Mouse (Mus musculus): Measurements from ENCODE around the gene Tead2.
"Not testable (repeated sequence)": the region's sequence is repeated elsewhere in the genome, so short reads cannot be mapped to it uniquely, and the experiment has no call there.

Tead2 gene

DNA sequence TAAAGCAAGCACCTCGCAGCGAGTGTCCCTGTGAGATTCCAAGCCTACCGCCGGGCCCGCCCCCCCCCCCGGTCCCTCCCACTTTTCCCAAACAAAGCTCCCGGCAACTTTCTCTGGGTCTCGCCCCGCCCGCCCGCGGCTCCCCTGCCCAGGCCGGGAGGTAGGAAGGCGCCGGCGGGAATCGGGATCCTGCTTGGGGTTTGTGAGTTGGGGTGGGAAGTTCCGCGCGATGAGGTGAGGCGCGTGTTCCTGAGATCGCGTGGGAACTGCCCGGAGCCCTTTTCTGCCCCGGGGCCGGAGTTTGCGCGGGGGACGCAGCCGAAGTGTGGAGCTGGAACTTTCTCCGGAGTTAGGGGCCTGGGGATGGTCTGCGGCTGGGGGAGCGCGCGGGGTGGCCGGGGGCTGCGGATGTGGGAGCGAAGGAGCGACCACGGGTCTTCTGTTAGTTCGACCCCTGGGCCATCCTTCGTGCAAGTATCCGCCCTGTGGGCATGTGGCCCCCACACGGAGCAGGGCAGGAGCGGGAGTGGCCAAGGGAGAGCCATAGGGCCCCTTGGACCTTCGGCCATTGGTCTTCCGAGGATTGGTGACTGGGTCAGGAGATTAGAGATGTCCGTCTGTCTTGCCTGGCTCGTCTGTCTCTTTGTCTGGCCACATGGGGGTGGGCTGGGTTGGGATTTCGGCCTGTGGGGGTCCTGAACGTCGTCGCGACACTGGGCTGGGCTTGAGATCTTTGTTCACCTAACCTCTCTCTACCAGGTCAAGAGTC, at the start of gene Tead2:
TSS of gene Tead2 (plus strand) at position 81 of the 769 bp plus-strand sequence.
- DNase-seq (ENCODE audit: low spot score): no peak

DNA sequence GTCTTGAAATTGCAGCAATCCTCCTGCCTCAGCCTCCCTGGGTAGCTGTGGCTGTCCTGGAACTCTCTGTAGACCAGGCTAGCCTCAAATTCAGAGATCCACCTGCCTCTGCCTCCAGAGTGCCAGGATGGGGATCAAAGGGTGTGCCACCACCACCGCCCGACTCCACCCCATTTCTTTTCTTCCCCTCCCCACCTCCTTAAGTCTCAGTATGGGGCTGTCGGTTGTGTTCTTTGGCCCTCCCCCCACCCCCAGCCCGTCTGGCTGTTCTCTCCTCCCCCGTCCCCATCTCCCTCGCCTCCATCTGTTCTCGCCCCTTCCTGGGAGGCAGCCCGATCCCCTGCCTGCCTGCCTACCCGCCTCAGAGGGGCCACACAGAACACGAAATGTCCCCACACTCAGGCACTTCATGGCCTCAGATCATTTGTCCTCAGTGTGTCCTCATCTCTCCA, 48.6 kb upstream of the Tead2 start:
- no peak for DNase-seq (ENCODE audit: low spot score)

GRCm38 (mm10) chr7:45167761-45168445, 47.6 kb upstream of the Tead2 start:
- no peak for DNase-seq (ENCODE audit: low spot score)

GRCm38 (mm10) chr7:45168656-45169055, 46.9 kb upstream of the Tead2 start:
- DNase-seq (ENCODE audit: low spot score): no peak

- peak; percentile 59 for DNase-seq (ENCODE audit: low spot score)
These were observed 46.1 kb upstream of the Tead2 start for GRCm38 (mm10) chr7:45169495-45169894.

GRCm38 (mm10) chr7:45172974-45173373, 42.6 kb upstream of the Tead2 start:
- no peak for DNase-seq (ENCODE audit: low spot score)

DNA sequence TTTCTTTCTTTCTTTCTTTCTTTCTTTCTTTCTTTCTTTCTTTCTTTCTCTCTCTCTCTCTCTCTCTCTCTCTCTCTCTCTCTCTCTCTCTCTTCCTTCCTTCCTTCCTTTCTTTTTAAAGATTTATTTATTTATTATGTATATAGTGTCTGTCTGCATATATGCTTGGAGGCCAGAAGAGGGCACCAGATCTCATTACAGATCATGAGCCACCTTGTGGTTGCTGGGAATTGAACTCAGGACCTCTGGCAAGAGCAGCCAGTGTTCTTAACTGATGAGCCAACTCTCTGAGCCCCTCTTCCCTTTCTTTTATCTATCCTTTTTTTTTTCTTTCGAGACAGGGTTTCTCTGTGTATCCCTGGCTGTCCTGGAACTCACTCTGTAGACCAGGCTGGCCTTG, 41.8 kb upstream of the Tead2 start:
- DNase-seq (ENCODE audit: low spot score): not testable (repeated sequence)

DNA sequence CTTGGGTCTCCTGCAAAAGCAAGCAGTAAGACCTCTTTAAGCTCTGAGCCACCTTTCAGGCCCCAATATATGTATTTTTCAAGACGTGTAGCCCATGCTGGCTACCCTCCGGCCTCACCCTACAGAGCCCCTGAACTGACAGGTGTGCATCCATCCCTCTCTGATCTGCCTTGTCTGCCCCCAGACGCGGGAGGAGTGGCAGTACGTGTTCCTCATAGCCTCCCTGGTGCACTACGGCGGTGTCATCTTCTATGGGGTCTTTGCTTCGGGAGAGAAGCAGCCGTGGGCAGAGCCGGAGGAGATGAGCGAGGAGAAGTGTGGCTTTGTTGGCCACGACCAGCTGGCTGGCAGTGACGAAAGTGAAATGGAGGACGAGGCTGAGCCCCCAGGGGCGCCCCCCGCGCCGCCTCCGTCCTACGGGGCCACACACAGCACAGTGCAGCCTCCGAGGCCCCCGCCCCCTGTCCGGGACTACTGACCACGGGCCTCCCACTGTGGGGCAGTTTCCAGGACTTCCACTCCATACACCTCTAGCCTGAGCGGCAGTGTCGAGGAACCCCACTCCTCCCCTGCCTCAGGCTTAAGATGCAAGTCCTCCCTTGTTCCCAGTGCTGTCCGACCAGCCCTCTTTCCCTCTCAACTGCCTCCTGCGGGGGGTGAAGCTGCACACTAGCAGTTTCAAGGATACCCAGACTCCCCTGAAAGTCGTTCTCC, 40.8 kb upstream of the Tead2 start:
- no peak for DNase-seq (ENCODE audit: low spot score)

GRCm38 (mm10) chr7:45175398-45175797, 40.2 kb upstream of the Tead2 start:
- DNase-seq (ENCODE audit: low spot score): no peak

GRCm38 (mm10) chr7:45175929-45176328, 39.6 kb upstream of the Tead2 start:
- no peak for DNase-seq (ENCODE audit: low spot score)

- no peak for DNase-seq (ENCODE audit: low spot score)
These were observed 39.2 kb upstream of the Tead2 start for GRCm38 (mm10) chr7:45176356-45176755.

- DNase-seq (ENCODE audit: low spot score): no peak
These were observed 37.0 kb upstream of the Tead2 start for GRCm38 (mm10) chr7:45178550-45178949.

GRCm38 (mm10) chr7:45179469-45179868, 36.1 kb upstream of the Tead2 start, which contains the start of gene Gfy:
Gene Gfy, minus strand, starts transcription at chr7:45179569.
- DNase-seq (ENCODE audit: low spot score): no peak

GRCm38 (mm10) chr7:45180896-45181477, 34.6 kb upstream of the Tead2 start, which contains the start of gene Pth2:
Gene Pth2, plus strand, starts transcription at chr7:45180995.
- DNase-seq (ENCODE audit: low spot score): no peak

DNA sequence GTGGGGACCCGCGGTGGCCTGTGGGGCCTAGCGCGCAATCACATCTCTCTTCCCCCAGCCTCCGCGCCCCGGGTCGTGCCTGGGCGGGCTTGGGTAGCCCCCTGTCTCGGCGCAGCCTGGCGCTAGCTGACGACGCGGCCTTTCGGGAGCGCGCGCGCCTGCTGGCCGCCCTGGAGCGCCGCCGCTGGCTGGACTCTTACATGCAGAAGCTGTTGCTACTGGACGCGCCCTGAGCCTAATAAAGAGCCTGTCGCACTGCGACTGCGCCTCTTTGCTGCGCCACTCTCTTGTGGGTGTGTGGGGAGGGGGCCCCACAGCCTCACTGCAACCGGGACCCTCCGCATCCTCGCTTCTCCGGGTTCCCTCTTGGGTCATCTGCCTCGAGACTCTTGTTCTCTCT, 34.0 kb upstream of the Tead2 start:
- no peak for DNase-seq (ENCODE audit: low spot score)

DNA sequence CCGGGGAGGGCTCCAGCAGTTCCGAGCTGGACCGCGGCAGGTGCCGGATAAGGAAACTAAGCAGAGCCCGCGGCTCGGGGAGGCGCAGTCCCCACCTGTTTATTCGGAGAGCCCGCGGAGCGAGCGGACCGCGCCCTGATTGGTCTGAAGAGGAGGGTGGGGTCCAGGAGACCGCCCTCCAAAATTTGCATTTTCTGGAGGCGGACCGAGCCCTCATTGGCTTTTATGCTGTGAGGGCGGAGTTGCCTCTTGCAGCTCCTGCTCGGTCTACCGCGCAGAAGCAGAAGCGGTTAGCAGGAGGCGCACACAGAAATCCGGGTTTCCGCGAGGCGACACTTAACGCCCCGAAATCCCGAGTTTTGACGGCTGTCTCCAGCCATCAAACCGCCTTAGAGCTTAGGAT, 33.4 kb upstream of the Tead2 start:
- peak; percentile 77 for DNase-seq (ENCODE audit: low spot score)

- DNase-seq (ENCODE audit: low spot score): no peak
These were observed 32.9 kb upstream of the Tead2 start for GRCm38 (mm10) chr7:45182606-45183005.

GRCm38 (mm10) chr7:45183672-45184071, 31.9 kb upstream of the Tead2 start:
- no peak for DNase-seq (ENCODE audit: low spot score)

DNA sequence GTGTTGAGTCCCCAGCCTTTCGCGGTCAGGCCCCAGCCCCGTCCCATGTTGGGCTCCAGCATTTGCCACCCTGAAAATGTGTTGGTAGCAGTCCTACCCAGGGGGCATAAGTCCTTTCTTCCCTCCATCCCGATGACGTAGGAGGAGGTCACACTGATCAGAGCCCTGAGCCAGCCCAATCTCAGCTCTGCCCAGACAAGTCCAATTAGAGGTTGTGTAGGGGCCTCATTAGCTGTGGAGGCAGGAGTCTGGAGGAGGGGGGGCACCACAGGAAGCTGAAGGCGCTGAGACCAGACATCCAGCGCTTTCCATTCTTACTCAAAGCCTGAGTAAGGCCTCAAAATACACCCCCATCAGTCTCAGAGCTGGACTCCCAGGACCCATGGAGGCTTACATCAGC, 29.6 kb upstream of the Tead2 start:
- no peak for DNase-seq (ENCODE audit: low spot score)

GRCm38 (mm10) chr7:45189600-45189999, 26.0 kb upstream of the Tead2 start:
- DNase-seq (ENCODE audit: low spot score): peak; percentile 45

- DNase-seq (ENCODE audit: low spot score): no peak
These were observed 25.4 kb upstream of the Tead2 start for GRCm38 (mm10) chr7:45190186-45190585.

DNA sequence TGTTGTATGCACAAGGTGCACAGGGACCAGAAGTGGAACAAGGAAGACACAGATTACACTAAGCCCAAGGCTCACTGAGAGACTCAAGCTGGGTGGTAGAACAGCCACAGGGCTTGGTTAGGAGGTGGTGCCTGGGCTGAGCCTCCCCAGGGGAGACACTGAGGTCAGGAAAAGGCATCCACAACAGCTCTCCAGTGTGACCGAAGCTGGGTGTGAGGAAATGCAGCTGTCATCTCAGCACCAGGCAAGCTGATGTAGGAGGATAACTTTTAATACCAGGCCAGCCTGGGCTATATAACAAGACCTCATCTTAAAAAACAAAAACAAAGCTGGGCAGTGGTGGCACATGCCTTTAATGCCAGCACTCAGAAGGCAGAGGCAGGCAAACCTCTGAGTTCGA, 24.4 kb upstream of the Tead2 start:
- no peak for DNase-seq (ENCODE audit: low spot score)
